ENCODE assay signal across 8 mouse cellular contexts in genomic region chr2:91458252-91458672, GRCm38 (mm10). TPM values are rescaled to one million over a fixed set of nuclear protein-coding genes. Genes with fewer than 3 reads are reported as not detected.
DNase-seq lines count a peak whose midpoint lies in the region; ATAC-seq and TF ChIP-seq lines count a peak whose summit lies in the region.

No protein-coding gene starts in this region.

- H3K9me3 ChIP-seq in hindbrain, postnatal 0 days (ENCODE audit: low read length): no peaks in the 10 kb centered on the region
- peaks cover 4% of the 10 kb centered on the region; the same call in 1 of the 2 replicates for H3K9me3 ChIP-seq in lung, embryonic 16.5 days (ENCODE audit: control insufficient read depth, low read length)
- no peaks in the 10 kb centered on the region for H3K9me3 ChIP-seq in stomach, embryonic 14.5 days (ENCODE audit: control insufficient read depth, low read depth, low read length)

- 0% methylated on average over 21 of the region's 21 CpGs for WGBS in hindbrain, postnatal 0 days
- WGBS in lung, embryonic 16.5 days: under 1% methylated on average over 21 of the region's 21 CpGs
- WGBS in stomach, embryonic 14.5 days: under 1% methylated on average over 21 of the region's 21 CpGs

- peak overlapping the region; percentile 76 for H3K9ac ChIP-seq in hindbrain, postnatal 0 days (replicated peaks; ENCODE audit: low read length)
- peak overlapping the region; percentile 95 for H3K9ac ChIP-seq in lung, embryonic 16.5 days (ENCODE audit: low read length)
- peak overlapping the region; percentile 81 for H3K9ac ChIP-seq in stomach, embryonic 14.5 days (replicated peaks; ENCODE audit: low read depth, low read length)

- H3K4me2 ChIP-seq in hindbrain, postnatal 0 days (ENCODE audit: low read depth, low read length): peak overlapping the region; percentile 99
- H3K4me2 ChIP-seq in lung, embryonic 16.5 days (ENCODE audit: low read depth, low read length): peak overlapping the region; percentile 74
- H3K4me2 ChIP-seq in stomach, embryonic 14.5 days (replicated peaks; ENCODE audit: low read depth, low read length): peak overlapping the region; percentile 89

- peak overlapping the region; percentile 91 for H3K27ac ChIP-seq in gastrocnemius, adult 2 months
- H3K27ac ChIP-seq in hindbrain, postnatal 0 days: peak overlapping the region; percentile 77
- H3K27ac ChIP-seq in lung, embryonic 16.5 days (ENCODE audit: low read length): peak overlapping the region; percentile 98
- peak overlapping the region; percentile 92 for H3K27ac ChIP-seq in stomach, embryonic 14.5 days (ENCODE audit: low read length)

- peaks cover 11% of the 10 kb centered on the region; the same call in 1 of the 2 replicates for H3K4me1 ChIP-seq in hindbrain, postnatal 0 days (ENCODE audit: insufficient read depth, low read length)
- H3K4me1 ChIP-seq in lung, embryonic 16.5 days (replicated peaks; ENCODE audit: control insufficient read depth, insufficient read depth, low read length): peaks cover 50% of the 10 kb centered on the region
- peaks cover 25% of the 10 kb centered on the region for H3K4me1 ChIP-seq in stomach, embryonic 14.5 days (ENCODE audit: control insufficient read depth, insufficient read depth, low read length)

- no peak for ATAC-seq in hindbrain, postnatal 0 days
- ATAC-seq in lung, embryonic 16.5 days (ENCODE audit: low read depth): peak; percentile 58
- ATAC-seq in stomach, embryonic 14.5 days (ENCODE audit: insufficient number of reproducible peaks, insufficient read depth, low FRiP score, low read depth): peak; percentile 49

- no peak for TF ChIP-seq CTCF in gastrocnemius, adult 2 months (IDR thresholded peaks at IDR 0.05)
- TF ChIP-seq CTCF in hindbrain, postnatal 0 days (IDR thresholded peaks at IDR 0.05; ENCODE audit: low read depth): no peak

- intact Hi-C loops in gastrocnemius, adult 2 months (cut with DNase I): no loop called here

- H3K27me3 ChIP-seq in hindbrain, postnatal 0 days (ENCODE audit: insufficient read depth, low read length): no peaks in the 10 kb centered on the region
- H3K27me3 ChIP-seq in lung, embryonic 16.5 days (ENCODE audit: control insufficient read depth, insufficient read depth, low read depth, low read length): no peaks in the 10 kb centered on the region
- no peaks in the 10 kb centered on the region for H3K27me3 ChIP-seq in stomach, embryonic 14.5 days (ENCODE audit: control insufficient read depth, insufficient read depth, low read length)

- H3K4me3 ChIP-seq in gastrocnemius, adult 2 months: peak overlapping the region; percentile 87
- H3K4me3 ChIP-seq in hindbrain, postnatal 0 days (ENCODE audit: low read length): peak overlapping the region; percentile 72
- peak overlapping the region; percentile 90 for H3K4me3 ChIP-seq in lung, embryonic 16.5 days (ENCODE audit: low read length)
- peak overlapping the region; percentile 88 for H3K4me3 ChIP-seq in stomach, embryonic 14.5 days (ENCODE audit: low read depth, low read length)

- peak; percentile 25 for DNase-seq in right cerebral cortex, postnatal 4 days
- DNase-seq in right cerebral cortex, postnatal 14 days: no peak
- DNase-seq in brain, adult 2 months (ENCODE audit: low read depth, low spot score): peak; percentile 32
- DNase-seq in gastrocnemius, adult 2 months: peak; percentile 72
- peak; percentile 58 for DNase-seq in hindbrain, postnatal 0 days (ENCODE audit: low spot score)
- DNase-seq in thymus, adult 18-20 months: no peak

- H3K36me3 ChIP-seq in hindbrain, postnatal 0 days (ENCODE audit: insufficient read depth, low read length): no peaks in the 10 kb centered on the region
- no peaks in the 10 kb centered on the region for H3K36me3 ChIP-seq in lung, embryonic 16.5 days (ENCODE audit: control insufficient read depth, insufficient read depth, low read length)
- H3K36me3 ChIP-seq in stomach, embryonic 14.5 days (ENCODE audit: control insufficient read depth, insufficient read depth, low read length): no peaks in the 10 kb centered on the region

RNA-seq across cellular contexts. Expression of gene Lrp4, which starts 1.0 kb away (rescaled TPM):
- 10 to 100 TPM in 1 of 2 experiments, 1 to 10 TPM in 1; 7.8 to 10.2 TPM for total RNA-seq in gastrocnemius, adult 2 months (2021)
- total RNA-seq in hindbrain, postnatal 0 days (2014; rRNA removed): 28.0 and 28.4 TPM in 2 replicates
- polyA plus RNA-seq in hindbrain, postnatal 0 days (2015; fragmentation: Nextera tagmentation; extraction: Ambion mirVana): 4.9 and 6.7 TPM in 2 replicates
- polyA plus RNA-seq in lung, embryonic 16.5 days (2015; fragmentation: Nextera tagmentation; extraction: Ambion mirVana): 13.9 and 15.4 TPM in 2 replicates
- polyA plus RNA-seq in stomach, embryonic 14.5 days (2014; fragmentation: Nextera tagmentation; extraction: Ambion mirVana): 5.2 and 5.9 TPM in 2 replicates

RNA-seq across cellular contexts. Expression of gene 1110051M20Rik, which starts 13.8 kb away (rescaled TPM):
- total RNA-seq in gastrocnemius, adult 2 months (2021): 10 to 100 TPM; 13.4 to 20.0 TPM
- 152 and 175 TPM in 2 replicates for total RNA-seq in hindbrain, postnatal 0 days (2014; rRNA removed)
- polyA plus RNA-seq in hindbrain, postnatal 0 days (2015; fragmentation: Nextera tagmentation; extraction: Ambion mirVana): 136 and 141 TPM in 2 replicates
- 69.4 and 72.2 TPM in 2 replicates for polyA plus RNA-seq in lung, embryonic 16.5 days (2015; fragmentation: Nextera tagmentation; extraction: Ambion mirVana)
- 60.0 and 67.1 TPM in 2 replicates for polyA plus RNA-seq in stomach, embryonic 14.5 days (2014; fragmentation: Nextera tagmentation; extraction: Ambion mirVana)

Comparison
In these comparisons a context has a peak if more than half of its experiments do, and no peak if none do; other contexts are left out.
1. DNase-seq: peak in right cerebral cortex, postnatal 4 days (single experiment), brain, adult 2 months (single experiment), gastrocnemius, adult 2 months (single experiment) and hindbrain, postnatal 0 days (single experiment); none in right cerebral cortex, postnatal 14 days (single experiment) and thymus, adult 18-20 months (0 of 2).
2. Peak in every context shown above with its lines, with median percentiles within 50 percentile points of each other: H3K27ac ChIP-seq, H3K4me3 ChIP-seq, H3K4me2 ChIP-seq and H3K9ac ChIP-seq.